Comparison of ENCODE assay signal across 8 mouse cellular contexts in genomic region chr17:34029890-34030595, GRCm38 (mm10). TPM values are rescaled to one million over a fixed set of nuclear protein-coding genes. Genes with fewer than 3 reads are reported as not detected.
DNase-seq lines count a peak whose midpoint lies in the region; ATAC-seq and TF ChIP-seq lines count a peak whose summit lies in the region.

No protein-coding gene starts in this region.

- TF ChIP-seq EP300 in heart, postnatal 0 days (IDR thresholded peaks at IDR 0.05; ENCODE audit: low read depth): no peak

- peak overlapping the region; percentile 89 for H3K4me2 ChIP-seq in kidney, embryonic 14.5 days (replicated peaks; ENCODE audit: low read depth, low read length)
- H3K4me2 ChIP-seq in heart, postnatal 0 days (ENCODE audit: low read depth, low read length): peak overlapping the region; percentile 85
- H3K4me2 ChIP-seq in liver, embryonic 16.5 days (ENCODE audit: low read depth, low read length): peak overlapping the region; percentile 75

- H3K27me3 ChIP-seq in kidney, embryonic 14.5 days (ENCODE audit: control insufficient read depth, insufficient read depth, low read length): no peaks in the 10 kb centered on the region
- no peaks in the 10 kb centered on the region for H3K27me3 ChIP-seq in heart, postnatal 0 days (ENCODE audit: control insufficient read depth, insufficient read depth, low read length)
- no peaks in the 10 kb centered on the region for H3K27me3 ChIP-seq in liver, embryonic 16.5 days (ENCODE audit: control insufficient read depth, insufficient read depth, low read depth, low read length)

- H3K27ac ChIP-seq in kidney, embryonic 14.5 days (ENCODE audit: low read depth, low read length): peak overlapping the region; percentile 94; the same call in 1 of the 2 replicates
- H3K27ac ChIP-seq in brown adipose tissue, adult 24 weeks (replicated peaks; ENCODE audit: low read depth, low read length): no peak overlapping the region
- H3K27ac ChIP-seq in heart, postnatal 0 days (ENCODE audit: low read depth): peak overlapping the region; percentile 96; the same call in 1 of the 2 replicates
- H3K27ac ChIP-seq in liver, embryonic 16.5 days (ENCODE audit: low read length): 0 out of 2 replicates have a peak overlapping the region, but pooled peaks have one; percentile 35

- no peak for TF ChIP-seq CTCF in heart, postnatal 0 days (IDR thresholded peaks at IDR 0.05; ENCODE audit: low read depth)

- DNase-seq in kidney, adult 18-20 months: no peak
- DNase-seq in heart, postnatal 0 days (ENCODE audit: low spot score): no peak
- DNase-seq in urinary bladder, postnatal 10 days (ENCODE audit: low spot score): no peak
- no peak for DNase-seq in embryo, embryonic 9.5 days (ENCODE audit: extremely low spot score)
- DNase-seq in frontal cortex, postnatal 14 days (ENCODE audit: low spot score in 2 of 2): no peak

- H3K4me1 ChIP-seq in kidney, embryonic 14.5 days (ENCODE audit: control insufficient read depth, insufficient read depth, low read length): peaks cover 46% of the 10 kb centered on the region
- H3K4me1 ChIP-seq in brown adipose tissue, adult 24 weeks (ENCODE audit: control insufficient read depth, insufficient read depth, insufficient read length, low read length): peaks cover 18% of the 10 kb centered on the region; the same call in 1 of the 2 replicates
- peaks cover 36% of the 10 kb centered on the region for H3K4me1 ChIP-seq in heart, postnatal 0 days (ENCODE audit: control insufficient read depth, insufficient read depth)
- peaks cover 64% of the 10 kb centered on the region for H3K4me1 ChIP-seq in liver, embryonic 16.5 days (ENCODE audit: control insufficient read depth, low read depth, low read length)

- WGBS in kidney, embryonic 14.5 days: 70% methylated on average over 21 of the region's 21 CpGs
- WGBS in heart, postnatal 0 days: 74% methylated on average over 21 of the region's 21 CpGs
- WGBS in liver, embryonic 16.5 days (ENCODE audit: insufficient replicate concordance): 77% methylated on average over 21 of the region's 21 CpGs

- ATAC-seq in kidney, embryonic 14.5 days (ENCODE audit: low FRiP score, low TSS enrichment): no peak
- ATAC-seq in heart, postnatal 0 days (ENCODE audit: insufficient read depth, low read depth): no peak
- no peak for ATAC-seq in liver, embryonic 16.5 days (ENCODE audit: low read depth)

- H3K4me3 ChIP-seq in kidney, embryonic 14.5 days (ENCODE audit: low read length): peak overlapping the region; percentile 88
- H3K4me3 ChIP-seq in brown adipose tissue, adult 24 weeks (ENCODE audit: insufficient read depth, low read depth, low read length): peak overlapping the region; percentile 88
- peak overlapping the region; percentile 63 for H3K4me3 ChIP-seq in heart, postnatal 0 days (ENCODE audit: low read depth, low read length)
- peak overlapping the region; percentile 97 for H3K4me3 ChIP-seq in liver, embryonic 16.5 days (ENCODE audit: low read depth, low read length)

- peaks cover 31% of the 10 kb centered on the region for H3K36me3 ChIP-seq in kidney, embryonic 14.5 days (ENCODE audit: control insufficient read depth, insufficient read depth, low read length)
- peaks cover 25% of the 10 kb centered on the region for H3K36me3 ChIP-seq in heart, postnatal 0 days (replicated peaks; ENCODE audit: control insufficient read depth, insufficient read depth, low read length)
- peaks cover 15% of the 10 kb centered on the region; the same call in 1 of the 2 replicates for H3K36me3 ChIP-seq in liver, embryonic 16.5 days (ENCODE audit: control insufficient read depth, insufficient read depth)

- H3K9ac ChIP-seq in kidney, embryonic 14.5 days (ENCODE audit: low read depth, low read length): peak overlapping the region; percentile 95
- peak overlapping the region; percentile 73 for H3K9ac ChIP-seq in heart, postnatal 0 days (replicated peaks; ENCODE audit: low read depth, low read length)
- peak overlapping the region; percentile 97 for H3K9ac ChIP-seq in liver, embryonic 16.5 days (ENCODE audit: low read depth, low read length)

- H3K9me3 ChIP-seq in kidney, embryonic 14.5 days (ENCODE audit: control insufficient read depth, low read length): no peaks in the 10 kb centered on the region
- H3K9me3 ChIP-seq in heart, postnatal 0 days (replicated peaks; ENCODE audit: control insufficient read depth, low read length): no peaks in the 10 kb centered on the region
- H3K9me3 ChIP-seq in liver, embryonic 16.5 days (replicated peaks; ENCODE audit: control insufficient read depth, low read length): no peaks in the 10 kb centered on the region

RNA-seq across cellular contexts. Expression of gene Slc39a7, which starts 1.4 kb away (rescaled TPM):
- 70.3 and 86.0 TPM in 2 replicates for polyA plus RNA-seq in kidney, embryonic 14.5 days (2014; fragmentation: Nextera tagmentation; extraction: Ambion mirVana)
- polyA plus RNA-seq in brown adipose tissue, adult 24 weeks (2012; ENCODE audit: insufficient read depth, insufficient read length, missing spikeins): 40.0 and 44.7 TPM in 2 replicates
- 88.7 and 97.2 TPM in 2 replicates for total RNA-seq in heart, postnatal 0 days (2014; rRNA removed; ENCODE audit: low replicate concordance)
- 79.7 and 85.4 TPM in 2 replicates for polyA plus RNA-seq in heart, postnatal 0 days (2015; fragmentation: Nextera tagmentation; extraction: Ambion mirVana)
- 58.8 and 59.8 TPM in 2 replicates for polyA plus RNA-seq in liver, embryonic 16.5 days (2015; fragmentation: Nextera tagmentation; extraction: Ambion mirVana)

RNA-seq across cellular contexts. Expression of gene Rxrb, which starts 1.6 kb away (rescaled TPM):
- polyA plus RNA-seq in kidney, embryonic 14.5 days (2014; fragmentation: Nextera tagmentation; extraction: Ambion mirVana): 22.2 and 28.0 TPM in 2 replicates
- 23.6 and 38.7 TPM in 2 replicates for polyA plus RNA-seq in brown adipose tissue, adult 24 weeks (2012; ENCODE audit: insufficient read depth, insufficient read length, missing spikeins)
- total RNA-seq in heart, postnatal 0 days (2014; rRNA removed; ENCODE audit: low replicate concordance): 29.4 and 36.6 TPM in 2 replicates
- polyA plus RNA-seq in heart, postnatal 0 days (2015; fragmentation: Nextera tagmentation; extraction: Ambion mirVana): 28.4 and 31.2 TPM in 2 replicates
- 14.7 and 15.7 TPM in 2 replicates for polyA plus RNA-seq in liver, embryonic 16.5 days (2015; fragmentation: Nextera tagmentation; extraction: Ambion mirVana)

RNA-seq across cellular contexts. Expression of gene H2-Ke6, which starts 2.2 kb away (rescaled TPM):
- 46.0 and 53.0 TPM in 2 replicates for polyA plus RNA-seq in kidney, embryonic 14.5 days (2014; fragmentation: Nextera tagmentation; extraction: Ambion mirVana)
- polyA plus RNA-seq in brown adipose tissue, adult 24 weeks (2012; ENCODE audit: insufficient read depth, insufficient read length, missing spikeins): 214 and 236 TPM in 2 replicates
- total RNA-seq in heart, postnatal 0 days (2014; rRNA removed; ENCODE audit: low replicate concordance): 80.6 and 101 TPM in 2 replicates
- 58.5 and 64.6 TPM in 2 replicates for polyA plus RNA-seq in heart, postnatal 0 days (2015; fragmentation: Nextera tagmentation; extraction: Ambion mirVana)
- 30.1 and 32.2 TPM in 2 replicates for polyA plus RNA-seq in liver, embryonic 16.5 days (2015; fragmentation: Nextera tagmentation; extraction: Ambion mirVana)

RNA-seq across cellular contexts. Expression of gene Ring1, which starts 5.6 kb away (rescaled TPM):
- polyA plus RNA-seq in kidney, embryonic 14.5 days (2014; fragmentation: Nextera tagmentation; extraction: Ambion mirVana): 5.5 and 12.4 TPM in 2 replicates
- polyA plus RNA-seq in brown adipose tissue, adult 24 weeks (2012; ENCODE audit: insufficient read depth, insufficient read length, missing spikeins): 10.2 and 10.3 TPM in 2 replicates
- total RNA-seq in heart, postnatal 0 days (2014; rRNA removed; ENCODE audit: low replicate concordance): 22.5 and 48.5 TPM in 2 replicates
- polyA plus RNA-seq in heart, postnatal 0 days (2015; fragmentation: Nextera tagmentation; extraction: Ambion mirVana): 10.3 and 11.9 TPM in 2 replicates
- 3.2 and 4.0 TPM in 2 replicates for polyA plus RNA-seq in liver, embryonic 16.5 days (2015; fragmentation: Nextera tagmentation; extraction: Ambion mirVana)

RNA-seq across cellular contexts. Expression of gene Col11a2, which starts 9.2 kb away (rescaled TPM):
- polyA plus RNA-seq in kidney, embryonic 14.5 days (2014; fragmentation: Nextera tagmentation; extraction: Ambion mirVana): 1.9 and 2.1 TPM in 2 replicates
- 0.38 and 1.0 TPM in 2 replicates for polyA plus RNA-seq in brown adipose tissue, adult 24 weeks (2012; ENCODE audit: insufficient read depth, insufficient read length, missing spikeins)
- total RNA-seq in heart, postnatal 0 days (2014; rRNA removed; ENCODE audit: low replicate concordance): 1.4 and 1.9 TPM in 2 replicates
- polyA plus RNA-seq in heart, postnatal 0 days (2015; fragmentation: Nextera tagmentation; extraction: Ambion mirVana): 0.25 and 0.29 TPM in 2 replicates
- 0.26 and 0.27 TPM in 2 replicates for polyA plus RNA-seq in liver, embryonic 16.5 days (2015; fragmentation: Nextera tagmentation; extraction: Ambion mirVana)
